Mouse (Mus musculus): ENCODE results near the gene Gm3415. TPM values are rescaled to one million over a fixed set of nuclear protein-coding genes. Genes with fewer than 3 reads are reported as not detected.
"Not testable (repeated sequence)": the region's sequence is repeated elsewhere in the genome, so short reads cannot be mapped to it uniquely, and the experiment has no call there.

The Gm3415 gene
- polyA plus RNA-seq, 1 experiment from 2014 or later = not detected

- Histone ChIP-seq H3K9me3 (no peaks in the 10 kb centered on the region), H3K27me3 (replicated peaks) (peaks cover 66% of the 10 kb centered on the region), H3K9ac (peak within 1 kb of the TSS; percentile 17; the same call in 1 of the 2 replicates), H3K4me1 (peaks cover 9% of the 10 kb centered on the region), H3K4me3 (peak within 1 kb of the TSS; percentile 56), H3K4me2 (peak within 1 kb of the TSS; percentile 86), H3K36me3 (no peaks in the 10 kb centered on the region), H3K27ac (replicated peaks) (no peak within 1 kb of the TSS)
- WGBS = 1% methylated on average over 64 of the region's 64 CpGs
- ATAC-seq (ENCODE audit: extremely low read depth, insufficient number of reproducible peaks, low FRiP score, low TSS enrichment) = no peak
Measured at GRCm38 (mm10) chr5:146584478-146585306, 28.8 kb downstream of the Gm3415 start, which contains the start of gene Gpr12. TSS of gene Gpr12 (minus strand) at chr5:146585239.

- WGBS = 14% methylated on average over 10 of the region's 10 CpGs
- H3K4me2 ChIP-seq = peak overlapping the region; percentile 86
- ATAC-seq (ENCODE audit: extremely low read depth, insufficient number of reproducible peaks, low FRiP score, low TSS enrichment) = no peak
- H3K4me3 ChIP-seq = peak overlapping the region; percentile 56
- no peak overlapping the region for H3K9ac ChIP-seq
- H3K4me1 ChIP-seq = peaks cover 9% of the 10 kb centered on the region
- peaks cover 66% of the 10 kb centered on the region for H3K27me3 ChIP-seq (replicated peaks)
- H3K9me3 ChIP-seq = no peaks in the 10 kb centered on the region
- no peak overlapping the region for H3K27ac ChIP-seq (replicated peaks)
- H3K36me3 ChIP-seq = no peaks in the 10 kb centered on the region
Measured at GRCm38 (mm10) chr5:146585307-146585651, 29.3 kb downstream of the Gm3415 start.

- H3K4me1 ChIP-seq = peaks cover 9% of the 10 kb centered on the region
- H3K4me3 ChIP-seq = no peak overlapping the region
- H3K4me2 ChIP-seq = no peak overlapping the region
- no peak overlapping the region for H3K27ac ChIP-seq (replicated peaks)
- H3K36me3 ChIP-seq = no peaks in the 10 kb centered on the region
- H3K9me3 ChIP-seq = no peaks in the 10 kb centered on the region
- peaks cover 61% of the 10 kb centered on the region for H3K27me3 ChIP-seq (replicated peaks)
- no peak overlapping the region for H3K9ac ChIP-seq
- ATAC-seq (ENCODE audit: extremely low read depth, insufficient number of reproducible peaks, low FRiP score, low TSS enrichment) = no peak
- 55% methylated on average over 8 of the region's 8 CpGs for WGBS
Measured at GRCm38 (mm10) chr5:146586357-146587070, 30.6 kb downstream of the Gm3415 start.

GRCm38 (mm10) chr5:146590987-146591386 lies 35.1 kb downstream of the Gm3415 start:
- Histone ChIP-seq H3K36me3 (no peaks in the 10 kb centered on the region), H3K27me3 (replicated peaks) (peaks cover 20% of the 10 kb centered on the region), H3K4me3 (no peak overlapping the region), H3K9me3 (no peaks in the 10 kb centered on the region), H3K9ac (no peak overlapping the region), H3K4me1 (no peaks in the 10 kb centered on the region), H3K27ac (replicated peaks) (no peak overlapping the region), H3K4me2 (no peak overlapping the region)
- no peak; the same call in 1 of the 2 replicates for ATAC-seq (ENCODE audit: extremely low read depth, insufficient number of reproducible peaks, low FRiP score, low TSS enrichment)
- WGBS = 55% methylated on average over 4 of the region's 4 CpGs

- no peak for ATAC-seq (ENCODE audit: extremely low read depth, insufficient number of reproducible peaks, low FRiP score, low TSS enrichment)
- WGBS = 77% methylated on average over 4 of the region's 4 CpGs
- no peak overlapping the region for H3K4me3 ChIP-seq
- H3K4me2 ChIP-seq = no peak overlapping the region
- peaks cover 14% of the 10 kb centered on the region for H3K27me3 ChIP-seq (replicated peaks)
- H3K36me3 ChIP-seq = no peaks in the 10 kb centered on the region
- no peaks in the 10 kb centered on the region for H3K4me1 ChIP-seq
- H3K9ac ChIP-seq = no peak overlapping the region
- no peaks in the 10 kb centered on the region for H3K9me3 ChIP-seq
- H3K27ac ChIP-seq (replicated peaks) = no peak overlapping the region
Measured at GRCm38 (mm10) chr5:146591636-146592035, 35.7 kb downstream of the Gm3415 start.

GRCm38 (mm10) chr5:146592580-146592979 lies 36.6 kb downstream of the Gm3415 start:
- Histone ChIP-seq H3K27ac (replicated peaks) (no peak overlapping the region), H3K9me3 (no peaks in the 10 kb centered on the region), H3K4me3 (no peak overlapping the region), H3K4me1 (no peaks in the 10 kb centered on the region), H3K4me2 (no peak overlapping the region), H3K27me3 (replicated peaks) (peaks cover 7% of the 10 kb centered on the region; the same call in 1 of the 2 replicates), H3K36me3 (no peaks in the 10 kb centered on the region), H3K9ac (no peak overlapping the region)
- no peak for ATAC-seq (ENCODE audit: extremely low read depth, insufficient number of reproducible peaks, low FRiP score, low TSS enrichment)
- WGBS = 68% methylated on average over 5 of the region's 5 CpGs

- H3K4me2 ChIP-seq = no peak overlapping the region
- no peaks in the 10 kb centered on the region for H3K36me3 ChIP-seq
- H3K9ac ChIP-seq = no peak overlapping the region
- no peaks in the 10 kb centered on the region for H3K4me1 ChIP-seq
- H3K27ac ChIP-seq (replicated peaks) = no peak overlapping the region
- H3K27me3 ChIP-seq (replicated peaks) = no peaks in the 10 kb centered on the region
- ATAC-seq (ENCODE audit: extremely low read depth, insufficient number of reproducible peaks, low FRiP score, low TSS enrichment) = no peak
- H3K9me3 ChIP-seq = peaks cover 5% of the 10 kb centered on the region; the same call in 1 of the 2 replicates
- 69% methylated on average over 18 of the region's 18 CpGs for WGBS
- H3K4me3 ChIP-seq = no peak overlapping the region
Measured at GRCm38 (mm10) chr5:146596612-146597502, 40.9 kb downstream of the Gm3415 start.

GRCm38 (mm10) chr5:146597503-146597874 lies 41.6 kb downstream of the Gm3415 start:
- WGBS = 85% methylated on average over 10 of the region's 10 CpGs
- no peak for ATAC-seq (ENCODE audit: extremely low read depth, insufficient number of reproducible peaks, low FRiP score, low TSS enrichment)

GRCm38 (mm10) chr5:146598215-146599119 lies 42.5 kb downstream of the Gm3415 start:
- Histone ChIP-seq H3K36me3 (no peaks in the 10 kb centered on the region), H3K9me3 (peaks cover 6% of the 10 kb centered on the region; the same call in 1 of the 2 replicates), H3K9ac (no peak overlapping the region), H3K27ac (replicated peaks) (no peak overlapping the region), H3K4me1 (no peaks in the 10 kb centered on the region), H3K27me3 (replicated peaks) (no peaks in the 10 kb centered on the region), H3K4me2 (no peak overlapping the region), H3K4me3 (no peak overlapping the region)
- no peak for ATAC-seq (ENCODE audit: extremely low read depth, insufficient number of reproducible peaks, low FRiP score, low TSS enrichment)
- WGBS = 81% methylated on average over 27 of the region's 27 CpGs

More at GRCm38 (mm10) chr5:146597503-146597874, 41.6 kb downstream of the Gm3415 start:
- H3K27ac ChIP-seq (replicated peaks) = no peak overlapping the region
- H3K36me3 ChIP-seq = no peaks in the 10 kb centered on the region
- no peak overlapping the region for H3K4me2 ChIP-seq
- no peak overlapping the region for H3K4me3 ChIP-seq
- peaks cover 6% of the 10 kb centered on the region; the same call in 1 of the 2 replicates for H3K9me3 ChIP-seq
- no peaks in the 10 kb centered on the region for H3K4me1 ChIP-seq
- no peaks in the 10 kb centered on the region for H3K27me3 ChIP-seq (replicated peaks)
- H3K9ac ChIP-seq = no peak overlapping the region

GRCm38 (mm10) chr5:146599216-146599615 lies 43.3 kb downstream of the Gm3415 start:
- not testable (repeated sequence) for ATAC-seq (ENCODE audit: extremely low read depth, insufficient number of reproducible peaks, low FRiP score, low TSS enrichment); H3K4me1 ChIP-seq; H3K27me3 ChIP-seq (replicated peaks); H3K36me3 ChIP-seq; H3K27ac ChIP-seq (replicated peaks); H3K9me3 ChIP-seq; H3K4me2 ChIP-seq; H3K4me3 ChIP-seq; H3K9ac ChIP-seq
- 76% methylated on average over 7 of the region's 7 CpGs for WGBS

Measured in heart, embryonic 13.5 days (tissue).